Mouse (Mus musculus) brown adipose tissue, adult 24 weeks (tissue): ENCODE results near the gene Trex2. TPM values are rescaled to one million over a fixed set of nuclear protein-coding genes. Genes with fewer than 3 reads are reported as not detected.

Experiments
- H3K27ac ChIP-seq: fragments of 200-500 bp; replicated peaks from 2 replicates; pipeline ENCODE4 v1.5.1; 2012; ENCODE audit warnings: low read depth, mild to moderate bottlenecking, low read length
- H3K4me1 ChIP-seq: fragments of 200-500 bp; 2 replicates; pipeline ENCODE4 v1.6.1; 2012; ENCODE audit warnings: low read length, mixed read lengths; ENCODE audit not compliant: control insufficient read depth, insufficient read depth, insufficient read length
- H3K4me3 ChIP-seq: fragments of 200-500 bp; 2 replicates; pipeline ENCODE4 v1.5.1; 2012; ENCODE audit warnings: low read depth, mild to moderate bottlenecking, low read length, moderate library complexity; ENCODE audit not compliant: insufficient read depth
- polyA plus RNA-seq: library from polyadenylated mRNA; stranded (reverse); fragments of >200 nt; gene quantifications from 2 replicates; pipeline ENCODE4 v1.2.4, GENCODE M21; 2012; ENCODE audit not compliant: missing spikeins, insufficient read depth, insufficient read length

Gene Trex2
- polyA plus RNA-seq, 1 experiment, result not detected

DNA sequence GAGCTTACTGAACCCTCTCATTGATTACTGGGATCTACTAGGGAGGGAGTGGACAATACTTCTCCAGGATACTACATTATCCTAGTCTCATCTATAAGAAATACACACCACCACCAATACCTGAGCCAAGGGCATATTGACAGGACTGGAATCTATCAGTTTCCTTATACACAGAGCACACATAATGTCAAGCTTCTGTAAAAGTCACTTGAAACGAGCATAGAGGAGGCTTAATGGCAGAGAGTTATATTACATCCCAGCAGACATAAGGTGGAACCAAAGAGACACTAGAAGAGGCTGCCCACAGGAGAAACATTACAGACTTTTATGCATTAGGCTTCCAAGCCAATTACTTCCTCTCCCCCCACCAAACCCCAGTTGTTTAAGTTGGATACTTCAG is 50.2 kb downstream of the Trex2 start:
- no peak overlapping the region for H3K4me3 ChIP-seq
- H3K27ac ChIP-seq, result no peak overlapping the region
- H3K4me1 ChIP-seq, result no peaks in the 10 kb centered on the region

DNA sequence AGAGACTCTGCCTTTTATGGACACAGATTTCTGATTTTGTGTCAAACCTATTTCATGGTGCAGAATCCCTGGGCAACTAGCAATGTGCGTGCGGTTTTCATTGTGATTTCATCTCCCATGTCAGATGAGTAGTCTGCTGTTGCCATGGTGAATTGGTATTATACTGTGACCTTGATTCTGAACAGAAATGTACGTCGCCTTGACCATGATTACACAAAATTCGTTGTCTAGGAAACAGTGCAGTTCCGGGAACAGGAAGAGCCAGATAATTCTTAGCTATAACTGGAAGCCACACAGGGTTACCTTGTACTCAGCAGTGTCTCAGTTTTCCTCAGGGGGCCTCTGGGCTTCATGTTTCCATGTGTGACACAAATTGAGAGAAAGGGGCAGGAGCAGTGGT is 50.7 kb downstream of the Trex2 start:
- Histone ChIP-seq H3K4me3 (no peak overlapping the region), H3K27ac (no peak overlapping the region), H3K4me1 (no peaks in the 10 kb centered on the region)

Other genes starting within 250 kb of the Trex2 start
- 4.6 and 10.4 TPM in 2 replicates for gene Xlr3b, start 243.1 kb downstream of the Trex2 start, polyA plus RNA-seq
- gene Xlr4b, start 221.0 kb downstream of the Trex2 start, polyA plus RNA-seq, result 3.8 TPM in 1 of 2 replicates, not detected in the other
- 4.4 and 5.8 TPM in 2 replicates for gene F8a, start 207.1 kb downstream of the Trex2 start, polyA plus RNA-seq
- not detected in 2 replicates for gene Xlr4c, start 192.2 kb downstream of the Trex2 start, polyA plus RNA-seq
- gene Xlr3c, start 170.0 kb downstream of the Trex2 start, polyA plus RNA-seq, result 1.9 TPM in 1 of 2 replicates, not detected in the other
- not detected in 2 replicates for gene Xlr5a, start 142.4 kb downstream of the Trex2 start, polyA plus RNA-seq
- gene Xlr5c, start 142.4 kb downstream of the Trex2 start, polyA plus RNA-seq, result not detected in 2 replicates
- gene Gm45015, start 98.5 kb downstream of the Trex2 start, polyA plus RNA-seq, result not detected in 2 replicates
- gene Zfp275, start 92.7 kb downstream of the Trex2 start, polyA plus RNA-seq, result 2.4 and 2.8 TPM in 2 replicates
- not detected in 2 replicates for gene Gm18336, start 36.6 kb downstream of the Trex2 start, polyA plus RNA-seq
- gene Zfp92, start 24.2 kb downstream of the Trex2 start, polyA plus RNA-seq, result not detected in 2 replicates
- gene Haus7, start 23.7 kb upstream of the Trex2 start, polyA plus RNA-seq, result 9.6 and 14.9 TPM in 2 replicates
- gene Bgn, start 48.3 kb upstream of the Trex2 start, polyA plus RNA-seq, result 67.1 and 108 TPM in 2 replicates
- not detected in 2 replicates for gene Atp2b3, start 67.7 kb upstream of the Trex2 start, polyA plus RNA-seq
- gene Dusp9, start 204.1 kb upstream of the Trex2 start, polyA plus RNA-seq, result not detected in 2 replicates
- gene Pnck, start 224.8 kb upstream of the Trex2 start, polyA plus RNA-seq, result 1.2 and 1.8 TPM in 2 replicates
- gene Slc6a8, start 237.8 kb upstream of the Trex2 start, polyA plus RNA-seq, result 15.8 and 19.4 TPM in 2 replicates